Mouse (Mus musculus) brain, adult 2 months (tissue): ENCODE results near the gene Ctsl.

Experiments
- DNase-seq: peaks from one replicate; pipeline ENCODE4 v3.0.0; 2011; ENCODE audit warnings: low read depth, low spot score

Ctsl gene

GRCm38 (mm10) chr13:64373695-64374094 is 3.0 kb upstream of the Ctsl start:
- peak; percentile 56 for DNase-seq

- peak; percentile 15 for DNase-seq
Measured at GRCm38 (mm10) chr13:64369805-64370172, 901 bp downstream of the Ctsl start.

DNA sequence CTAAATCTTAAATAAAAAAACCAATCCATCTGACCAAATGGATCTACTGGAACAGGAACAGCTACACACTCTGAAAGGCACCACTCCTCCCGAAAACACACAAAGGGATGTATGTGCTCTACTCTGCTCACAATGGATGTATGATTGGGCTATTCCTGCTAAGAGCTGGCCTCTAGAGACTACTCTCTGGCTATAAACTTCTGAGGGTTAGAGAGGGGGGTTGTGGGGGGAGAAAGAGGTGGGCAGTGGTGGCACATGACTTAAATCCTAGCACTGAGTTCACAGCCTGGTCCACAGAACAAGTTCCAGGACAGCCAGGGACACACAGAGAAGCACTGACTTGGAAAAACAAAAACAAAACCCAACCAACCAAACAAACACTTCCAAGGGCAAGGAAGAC is 2.1 kb downstream of the Ctsl start:
- DNase-seq: no peak

DNA sequence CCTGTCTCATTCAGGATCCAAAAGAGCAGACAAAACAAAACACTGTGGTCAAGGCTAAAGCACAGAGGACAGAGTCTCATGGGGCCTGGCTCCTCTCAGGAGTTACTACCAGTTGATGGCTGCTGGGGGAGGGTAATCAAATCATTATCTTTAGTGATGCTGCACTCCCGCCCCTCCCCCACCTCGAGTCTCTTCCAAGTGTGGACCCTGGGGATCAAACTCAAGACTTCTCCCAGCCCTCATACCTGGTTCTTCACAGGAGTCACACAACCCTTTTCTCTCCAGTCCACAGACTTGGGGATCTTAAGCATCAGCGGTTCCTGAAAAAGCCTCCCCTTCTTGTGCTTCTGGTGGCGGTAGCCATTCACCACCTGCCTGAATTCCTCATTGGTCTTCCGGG is 3.1 kb downstream of the Ctsl start:
- DNase-seq: no peak

DNA sequence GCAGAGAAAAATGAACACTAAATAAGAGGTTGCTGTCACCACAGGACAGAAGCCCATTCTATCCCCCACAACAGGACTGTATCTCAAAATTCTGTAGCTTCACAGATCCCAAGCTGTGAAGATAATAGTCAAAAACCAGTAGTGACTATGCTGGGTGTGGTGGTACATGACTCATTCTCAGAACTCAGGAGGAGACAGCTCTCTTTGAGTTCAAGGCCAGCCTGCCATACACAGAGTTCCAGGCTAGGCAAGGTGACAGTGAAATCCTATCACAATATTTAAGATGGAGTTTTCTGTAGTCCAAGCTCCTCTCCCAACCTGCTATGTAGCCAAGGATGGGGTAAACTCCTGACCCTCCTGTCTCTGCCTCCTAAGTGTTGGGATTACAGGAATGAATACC is 5.4 kb downstream of the Ctsl start:
- DNase-seq: no peak

GRCm38 (mm10) chr13:64364258-64364657 is 6.4 kb downstream of the Ctsl start:
- DNase-seq: peak; percentile 61

GRCm38 (mm10) chr13:64362139-64362538 is 8.6 kb downstream of the Ctsl start:
- DNase-seq: no peak

DNA sequence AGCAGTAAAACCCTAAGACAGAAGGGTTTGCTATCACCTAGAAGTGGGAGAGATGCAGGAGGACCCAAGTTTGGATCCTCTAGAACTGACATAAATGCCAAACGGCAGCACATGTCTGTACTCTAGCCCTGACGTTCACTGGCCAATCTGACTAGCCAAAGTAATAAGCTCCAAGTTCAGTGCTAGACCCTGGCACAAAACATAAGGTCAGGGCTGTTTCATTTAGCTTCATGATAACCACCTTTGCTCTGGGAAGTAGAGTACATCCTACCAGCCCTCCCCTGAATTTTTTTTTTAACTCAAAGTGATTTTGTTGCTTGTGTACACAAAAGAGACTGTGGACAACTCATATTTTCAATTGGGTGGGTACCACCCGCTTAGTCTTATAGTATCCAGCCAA is 9.7 kb downstream of the Ctsl start:
- DNase-seq: no peak

GRCm38 (mm10) chr13:64359702-64360101 is 11.0 kb downstream of the Ctsl start:
- peak; percentile 97 for DNase-seq

- DNase-seq: peak; percentile 48
Measured at GRCm38 (mm10) chr13:64358476-64358875, 12.2 kb downstream of the Ctsl start.

DNA sequence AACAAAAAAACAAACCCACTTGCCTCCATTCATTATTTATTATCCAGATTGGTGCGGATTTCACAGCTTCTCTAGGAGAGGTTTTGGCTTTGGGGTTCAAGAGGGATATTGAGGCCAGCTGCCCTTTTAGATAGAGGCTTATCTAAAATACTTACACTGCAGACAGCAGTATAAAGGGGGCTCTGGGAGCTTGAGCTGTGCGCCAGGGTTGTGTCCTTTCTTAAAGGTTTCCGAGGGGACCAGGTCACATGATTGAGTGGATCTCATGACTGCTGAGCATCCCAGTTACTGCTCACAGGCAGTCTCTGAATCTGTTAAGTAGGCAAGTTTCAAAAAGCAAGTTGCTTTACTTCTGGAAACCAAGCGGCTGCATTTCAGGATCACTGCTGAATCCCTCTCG is 13.3 kb downstream of the Ctsl start:
- no peak for DNase-seq

DNA sequence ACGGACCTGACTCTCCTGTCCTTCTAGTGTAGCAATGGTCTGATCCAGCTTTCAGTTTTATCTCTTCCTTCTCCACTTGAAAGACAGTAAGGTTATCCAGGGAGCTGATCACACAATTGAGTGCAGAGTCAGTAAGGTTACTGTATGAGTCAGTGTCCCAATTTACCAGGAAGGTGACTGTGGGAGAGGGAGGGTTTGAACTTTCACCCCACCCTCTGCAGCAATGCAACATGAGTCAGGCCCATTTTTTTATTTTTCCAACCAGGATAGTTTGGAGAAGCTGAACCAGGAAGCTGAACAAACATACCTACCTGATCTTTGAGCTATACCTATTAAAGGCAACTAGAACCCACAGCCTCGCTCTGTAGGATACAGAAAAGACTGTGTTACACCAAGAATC is 21.2 kb downstream of the Ctsl start:
- DNase-seq: no peak

- DNase-seq: peak; percentile 81
Measured at GRCm38 (mm10) chr13:64344082-64344501, 26.6 kb downstream of the Ctsl start.

- DNase-seq: peak; percentile 78
Measured at GRCm38 (mm10) chr13:64343598-64343997, 27.1 kb downstream of the Ctsl start.

DNA sequence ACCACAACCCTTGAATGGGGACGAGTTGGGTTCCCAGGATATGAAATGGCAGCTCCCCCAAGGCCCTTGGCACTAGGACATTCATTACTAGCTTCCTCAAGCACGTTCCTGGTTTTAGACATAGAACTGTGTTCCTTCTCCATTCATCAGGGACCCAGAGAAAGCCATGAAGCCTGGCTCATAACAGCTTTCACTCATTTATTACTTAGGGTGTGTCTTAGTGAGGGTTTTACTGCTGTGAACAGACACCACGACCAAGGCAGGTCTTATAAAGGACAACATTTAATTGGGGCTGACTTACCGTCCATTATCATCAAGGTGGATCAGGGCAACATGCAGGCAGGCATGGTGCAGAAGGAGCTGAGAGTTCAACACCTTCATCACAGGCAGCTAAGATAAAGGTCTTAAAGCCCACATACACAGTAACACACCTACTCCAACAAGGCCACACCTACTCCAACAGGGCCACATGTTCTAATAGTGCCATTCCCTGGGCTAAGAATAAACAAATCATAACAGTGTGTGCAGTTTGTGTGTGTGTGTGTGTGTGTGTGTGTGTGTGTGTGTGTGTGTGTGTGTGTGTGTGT is 35.1 kb downstream of the Ctsl start:
- DNase-seq: no peak

DNA sequence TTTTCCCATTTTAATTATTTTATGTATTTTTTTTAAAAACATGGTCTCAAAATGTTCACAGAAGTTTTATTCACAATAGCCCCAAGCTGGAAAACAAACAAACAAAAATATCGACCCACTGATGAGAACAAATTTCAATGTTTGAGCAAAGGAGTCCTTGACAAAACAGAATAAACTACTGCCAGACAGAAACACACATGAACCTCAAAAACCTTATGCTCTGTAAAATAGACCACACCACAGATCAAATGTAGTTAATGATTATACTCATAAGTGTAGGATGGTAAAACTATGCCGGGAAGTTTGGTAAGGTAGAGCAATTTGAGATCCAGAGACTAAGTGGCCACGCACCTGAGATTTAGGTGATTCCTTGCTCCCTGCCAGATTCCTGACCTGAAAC is 37.6 kb downstream of the Ctsl start:
- no peak for DNase-seq

GRCm38 (mm10) chr13:64332321-64332720 is 38.4 kb downstream of the Ctsl start:
- DNase-seq: no peak

DNA sequence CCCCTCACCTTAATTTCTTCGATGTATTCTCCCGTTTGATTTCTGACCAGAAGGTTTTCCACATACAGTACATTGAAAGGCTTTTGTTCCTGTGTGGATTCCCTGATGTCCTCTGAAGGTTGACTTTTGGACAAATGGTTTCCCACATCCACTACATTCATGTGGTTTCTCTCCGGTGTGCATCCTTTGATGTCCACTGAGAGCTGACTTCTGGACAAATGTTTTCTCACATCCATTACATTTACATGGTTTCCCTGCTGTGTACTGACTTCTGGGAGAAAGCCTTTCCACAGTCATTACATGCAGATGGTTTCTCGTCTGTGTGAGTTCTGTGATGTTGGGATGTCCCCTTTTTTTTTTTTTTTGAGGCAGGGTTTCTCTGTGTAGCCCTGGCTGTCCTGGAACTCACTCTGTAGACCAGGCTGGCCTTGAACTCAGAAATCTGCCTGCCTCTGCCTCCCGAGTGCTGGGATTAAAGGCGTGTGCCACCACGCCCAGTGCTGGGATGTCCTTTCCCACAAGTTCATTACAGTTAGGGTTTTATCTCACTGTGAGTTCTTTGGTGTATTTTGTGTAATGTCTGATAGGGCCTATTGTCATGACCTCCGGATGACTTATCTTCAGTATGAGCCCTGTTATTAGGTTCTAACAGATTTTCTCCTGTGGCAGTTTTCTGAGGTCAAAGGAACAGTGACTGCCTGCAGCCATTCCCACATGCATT is 48.0 kb downstream of the Ctsl start:
- DNase-seq: no peak

DNA sequence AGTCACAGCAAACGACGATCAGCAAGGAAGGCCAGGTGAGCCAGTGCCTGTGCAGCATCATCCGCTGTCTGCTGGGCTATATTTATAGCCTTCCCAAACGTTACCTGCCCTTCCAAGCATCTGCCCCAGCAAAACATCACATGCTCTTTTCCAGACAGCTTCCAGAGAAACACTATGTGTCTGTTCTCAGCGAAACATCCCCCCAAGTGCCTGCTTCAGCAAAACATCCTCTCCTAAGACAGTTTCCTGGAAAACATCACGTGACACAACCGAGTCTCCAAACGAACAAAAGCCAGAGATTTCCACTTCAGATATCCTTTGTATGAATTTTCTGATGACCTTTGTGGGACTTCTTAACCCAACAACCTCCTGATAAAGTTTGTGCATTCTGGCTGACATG is 50.4 kb downstream of the Ctsl start:
- DNase-seq: no peak

GRCm38 (mm10) chr13:64319782-64320181 is 50.9 kb downstream of the Ctsl start:
- DNase-seq: no peak

GRCm38 (mm10) chr13:64318355-64318754 is 52.3 kb downstream of the Ctsl start:
- DNase-seq: no peak

DNA sequence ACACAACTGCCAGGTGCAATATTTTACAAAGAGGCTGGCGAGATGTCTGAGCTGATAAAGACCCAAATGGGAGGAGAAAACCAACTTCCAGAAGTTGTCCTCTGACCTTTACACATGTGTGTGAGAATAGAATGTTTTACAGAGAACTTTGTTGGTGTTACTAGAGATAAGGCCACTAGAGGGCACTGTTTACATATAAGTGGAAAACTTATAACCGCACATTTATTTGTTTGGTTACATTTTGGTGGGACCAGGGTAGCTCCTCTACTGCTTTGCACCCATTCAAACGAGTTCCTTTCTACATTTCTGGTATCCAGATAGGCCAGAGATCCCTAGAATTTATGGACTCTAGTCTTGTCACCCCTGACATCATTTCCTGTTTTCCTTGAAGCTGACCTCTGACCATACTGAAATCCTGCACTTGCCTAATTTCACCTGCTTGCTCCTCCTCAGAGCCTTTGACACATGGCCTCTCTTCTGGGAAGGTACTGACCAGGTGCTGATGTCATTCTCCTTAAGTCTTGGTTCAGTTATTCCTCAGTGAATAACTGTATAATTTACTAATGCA is 55.1 kb downstream of the Ctsl start:
- DNase-seq: peak; percentile 71

DNA sequence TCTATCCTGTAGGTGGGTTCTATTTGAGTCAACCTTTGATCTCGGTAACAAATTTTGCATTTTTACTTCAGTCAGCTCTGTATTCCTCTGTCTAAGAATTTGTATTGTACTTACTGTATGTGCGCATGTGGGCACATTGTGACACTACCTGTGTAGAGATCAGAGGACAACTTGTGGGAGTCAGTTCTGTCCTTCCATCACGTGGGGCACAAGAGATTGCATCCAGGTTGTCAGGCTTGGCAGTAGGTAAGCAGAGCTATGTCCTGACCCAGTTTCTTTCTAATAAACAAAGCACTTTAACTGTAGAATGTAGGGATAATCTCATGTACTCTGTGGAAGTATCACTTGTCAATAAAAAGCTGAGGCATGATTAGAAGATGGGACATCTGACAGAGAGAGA is 56.6 kb downstream of the Ctsl start:
- no peak for DNase-seq
